Mouse (Mus musculus): ENCODE measurements at regions not wholly inside any gene's neighbourhood (a gene's known extent, or its start where the extent isn't known, plus 50 kb on each side); places are given as distances from the start of the nearest gene placed in this dataset.
A peak's percentile ranks its signal among the peaks of the same experiment; 100 is the strongest.

DNA sequence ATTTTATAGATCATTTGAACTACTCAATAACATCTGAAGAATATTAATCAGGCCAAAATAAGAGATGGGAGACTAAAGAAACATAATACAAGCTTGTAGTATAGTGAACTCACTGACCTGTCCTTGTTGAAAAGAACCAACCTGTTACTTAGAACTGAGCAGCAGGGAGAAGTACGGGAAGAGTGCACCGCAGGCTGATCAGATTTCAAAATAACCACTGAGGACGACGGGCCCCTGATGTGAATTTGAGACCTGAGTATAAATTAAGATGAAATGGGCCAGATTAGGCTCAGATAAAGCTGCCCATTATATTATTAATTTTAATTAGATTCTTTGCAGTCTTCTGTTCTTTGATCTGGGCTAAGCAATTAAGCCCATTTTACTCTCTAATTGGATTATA, 391.2 kb upstream of the Tyrp1 start:
- no peak for DNase-seq (ENCODE audit: low spot score)

GRCm38 (mm10) chr4:80463615-80464014, 370.3 kb upstream of the Tyrp1 start:
- no peak for DNase-seq (ENCODE audit: low spot score)

DNA sequence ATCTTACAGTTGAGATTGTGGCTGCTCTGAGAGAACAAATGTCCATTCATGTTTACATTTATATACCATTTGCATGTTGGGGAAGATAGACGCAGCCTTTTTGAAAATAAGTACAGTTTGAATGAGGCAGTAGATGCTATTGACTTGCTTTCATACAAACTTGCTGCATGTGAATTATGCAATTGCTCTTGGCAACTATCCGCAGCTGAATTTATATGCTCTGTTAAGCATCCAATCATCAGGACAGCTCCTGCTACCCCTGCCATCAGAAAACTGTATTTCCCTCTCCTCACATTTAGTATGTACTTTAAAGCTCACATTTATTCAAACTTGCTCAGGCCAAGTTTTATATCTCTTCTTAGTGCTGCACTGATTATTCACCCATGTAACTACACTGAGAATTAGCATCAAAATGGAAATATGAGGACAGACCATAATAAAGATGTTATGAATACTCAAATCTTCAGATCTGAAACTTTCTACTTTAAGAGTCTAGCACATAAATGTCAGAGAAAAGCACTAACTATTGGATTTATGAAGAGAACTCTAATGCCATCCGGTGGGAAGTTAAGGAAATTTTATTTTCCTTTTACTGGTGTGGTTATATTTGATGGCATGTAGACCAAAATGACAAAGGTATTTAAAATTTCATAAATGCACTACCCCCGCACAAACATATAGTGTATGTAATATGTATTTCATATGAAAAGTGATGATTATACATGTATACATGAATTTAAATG, 358.0 kb upstream of the Tyrp1 start:
- no peak for DNase-seq (ENCODE audit: low spot score)

DNA sequence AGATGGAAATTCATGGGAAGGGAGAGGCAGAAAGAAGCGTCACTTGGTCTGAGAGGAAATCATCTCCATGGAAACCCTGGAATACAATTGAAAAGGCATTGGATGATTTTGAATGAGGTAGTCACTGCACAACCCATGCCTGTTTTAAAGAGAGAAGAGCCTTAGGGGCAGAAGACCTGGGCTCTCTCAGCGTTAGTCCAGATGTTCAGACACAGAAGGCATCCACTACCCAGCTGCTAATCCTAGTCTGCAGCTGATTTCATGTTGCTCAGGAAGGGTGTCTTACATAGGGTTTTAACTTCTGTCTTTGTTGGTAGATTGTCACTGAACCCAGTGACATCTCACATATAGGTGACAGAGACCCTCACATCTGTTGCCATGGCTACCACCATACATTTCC, 318.8 kb upstream of the Tyrp1 start:
- no peak for DNase-seq (ENCODE audit: low spot score)

GRCm38 (mm10) chr4:80517476-80518285, 316.2 kb upstream of the Tyrp1 start:
- DNase-seq (ENCODE audit: low spot score): peak; percentile 27

- no peak for DNase-seq (ENCODE audit: low spot score)
These were observed 315.3 kb upstream of the Tyrp1 start for GRCm38 (mm10) chr4:80518589-80518988.

DNA sequence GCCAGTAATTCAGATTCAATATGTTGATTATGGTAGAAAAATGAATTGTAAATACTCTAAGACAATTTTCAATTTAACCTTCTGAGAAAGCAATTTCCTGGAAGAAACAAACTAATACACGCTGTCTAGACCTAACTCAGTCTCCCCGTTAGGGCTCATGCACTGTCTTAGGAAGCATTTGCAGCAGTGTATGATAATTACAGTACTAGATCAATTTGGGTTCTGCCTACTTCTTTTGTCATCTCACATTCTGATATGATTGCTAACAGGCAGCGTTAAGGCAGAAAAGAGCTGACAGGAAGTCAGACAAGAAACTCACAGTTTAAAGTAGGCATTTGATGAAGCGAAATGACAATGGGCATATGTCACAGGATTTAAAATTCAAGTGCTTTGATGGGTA, 294.1 kb upstream of the Tyrp1 start:
- no peak for DNase-seq (ENCODE audit: low spot score)

GRCm38 (mm10) chr4:80545086-80545485, 288.8 kb upstream of the Tyrp1 start:
- DNase-seq (ENCODE audit: low spot score): no peak

- no peak for DNase-seq (ENCODE audit: low spot score)
These were observed 244.5 kb upstream of the Tyrp1 start for GRCm38 (mm10) chr4:80589438-80589837.

DNA sequence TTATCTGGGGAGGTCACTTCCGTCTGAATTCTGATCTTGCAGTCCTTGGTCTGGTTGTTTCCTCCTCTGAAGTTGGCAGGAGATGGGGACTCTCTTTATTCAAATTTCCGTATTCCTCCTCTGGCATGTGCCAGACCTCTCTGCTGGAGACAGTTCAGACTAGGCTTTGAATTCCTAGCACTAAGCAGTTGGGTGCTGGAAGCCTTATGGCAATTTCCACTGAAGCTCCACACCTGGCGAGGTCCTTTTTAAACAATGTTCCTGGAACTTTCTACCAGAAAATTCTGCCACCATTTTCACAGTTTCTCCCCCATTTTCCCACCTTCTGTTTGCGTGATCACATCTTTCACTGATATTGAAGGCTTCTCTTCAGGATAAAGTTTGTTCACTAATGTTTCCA, 205.7 kb upstream of the Tyrp1 start:
- no peak for DNase-seq (ENCODE audit: low spot score)

GRCm38 (mm10) chr4:80629251-80629650, 204.7 kb upstream of the Tyrp1 start:
- DNase-seq (ENCODE audit: low spot score): no peak

DNA sequence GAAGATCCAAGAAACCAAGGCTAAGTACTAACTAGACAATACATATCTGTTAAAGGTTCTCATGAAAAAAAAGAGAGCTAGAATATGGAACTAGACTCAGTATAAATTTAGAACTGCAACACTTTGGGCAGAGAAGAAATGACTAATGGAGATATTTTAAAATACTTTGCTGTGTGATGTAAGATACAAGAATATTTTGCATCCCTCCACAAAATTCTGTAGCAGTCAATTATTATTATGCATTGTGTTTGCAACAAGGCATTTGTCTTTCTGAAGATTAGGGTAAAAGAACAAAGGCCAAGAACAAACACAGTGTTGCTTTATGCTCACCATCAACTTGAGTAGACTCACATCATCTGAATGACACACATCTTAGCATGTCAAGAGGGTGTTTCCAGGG, 203.7 kb upstream of the Tyrp1 start:
- DNase-seq (ENCODE audit: low spot score): no peak

GRCm38 (mm10) chr4:80631041-80631440, 202.9 kb upstream of the Tyrp1 start:
- DNase-seq (ENCODE audit: low spot score): no peak

DNA sequence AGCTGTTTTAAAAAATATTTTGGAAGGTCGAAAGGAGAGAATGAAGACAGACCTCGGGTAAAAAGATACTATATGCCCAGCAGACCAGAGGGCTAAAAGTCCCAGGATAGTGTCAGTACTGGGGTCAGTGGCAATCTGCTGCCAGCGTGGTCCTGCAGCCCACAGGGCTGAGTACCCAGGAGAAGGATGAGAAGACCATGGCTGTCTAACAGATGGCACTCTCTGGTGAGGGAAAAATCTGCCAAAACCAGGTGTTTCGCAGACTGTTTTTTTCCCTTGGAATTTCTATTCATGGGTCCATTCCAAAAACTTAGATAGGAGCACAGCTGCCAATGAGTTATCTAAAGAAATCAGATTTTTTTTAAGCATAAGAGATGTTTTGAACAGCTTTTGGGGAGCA, 202.5 kb upstream of the Tyrp1 start:
- DNase-seq (ENCODE audit: low spot score): no peak

DNA sequence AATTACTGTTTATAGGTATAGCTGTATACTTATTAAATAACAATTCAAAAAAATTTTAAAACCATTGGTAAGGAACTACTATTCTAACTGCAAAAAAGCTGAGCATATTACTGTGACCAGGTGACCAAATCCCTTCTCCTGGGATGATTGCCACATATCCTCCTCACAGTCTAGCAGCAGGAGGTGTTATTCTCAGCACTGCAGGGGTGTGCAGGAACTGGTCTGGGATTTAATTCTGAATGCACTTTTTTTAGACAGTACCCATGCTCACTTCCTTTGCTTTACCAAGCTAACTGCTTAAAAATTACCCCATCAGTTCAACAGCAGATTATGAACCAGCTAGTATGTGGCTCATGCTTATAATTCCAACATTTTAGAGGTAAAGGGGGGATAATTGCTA, 195.5 kb upstream of the Tyrp1 start:
- DNase-seq (ENCODE audit: low spot score): no peak
